Mouse (Mus musculus): ENCODE results near the gene Prkcsh.

The Prkcsh gene

DNA sequence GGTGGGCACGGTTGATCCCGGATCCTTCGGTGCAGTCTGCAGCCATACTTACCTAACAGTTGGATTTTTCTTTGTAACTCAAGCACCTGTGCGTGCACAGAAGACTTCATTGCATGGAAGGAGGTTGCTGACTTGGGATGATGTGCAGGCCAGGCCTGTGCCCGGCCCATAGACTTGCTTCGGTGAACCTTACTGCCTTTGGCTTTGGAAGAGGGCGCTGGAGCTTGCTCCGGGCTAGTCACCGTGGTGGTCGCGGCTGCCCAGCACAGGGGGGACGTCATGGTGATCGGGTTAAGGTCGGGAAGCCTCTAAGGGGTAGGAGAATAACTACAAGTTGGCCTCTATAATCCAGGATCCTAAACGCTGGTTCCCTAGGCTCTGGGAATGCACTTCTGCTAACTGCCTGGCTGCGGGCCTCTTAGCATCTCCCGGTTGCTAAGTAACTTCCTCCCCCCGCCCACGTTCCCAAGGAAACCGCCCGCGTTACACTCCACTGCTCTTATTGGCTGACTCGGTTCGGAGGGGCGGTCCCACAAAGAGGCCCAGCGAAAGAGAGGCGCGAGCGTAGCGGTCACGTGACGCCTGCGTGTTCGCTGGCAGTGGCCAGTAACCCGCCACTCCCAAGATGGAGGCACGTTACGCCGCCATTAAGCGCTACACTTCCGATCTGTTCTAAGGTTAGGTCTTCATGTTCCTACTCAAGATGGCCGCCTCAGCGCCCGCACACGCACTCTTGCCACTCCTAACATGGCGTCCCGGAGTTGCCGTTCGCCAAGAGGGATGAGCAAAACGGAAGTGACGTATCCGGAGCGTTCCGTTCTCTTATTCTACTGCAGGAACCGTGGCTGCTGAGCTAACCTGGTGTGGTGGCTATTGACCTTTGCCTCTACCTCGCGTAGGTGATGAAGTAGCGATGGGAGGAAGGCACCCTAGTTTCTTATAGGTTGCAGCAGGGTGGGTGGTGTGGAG lies at the start of gene Prkcsh, which contains the start of gene Ccdc151:
Gene Prkcsh, plus strand, starts transcription at position 613 of the 969 bp plus-strand sequence.
Gene Ccdc151, minus strand, starts transcription at position 441 of the 969 bp plus-strand sequence.
- in situ Hi-C loops (cut with MboI; ENCODE audit: unreplicated experiment in 2 of 2) = no loop called here

DNA sequence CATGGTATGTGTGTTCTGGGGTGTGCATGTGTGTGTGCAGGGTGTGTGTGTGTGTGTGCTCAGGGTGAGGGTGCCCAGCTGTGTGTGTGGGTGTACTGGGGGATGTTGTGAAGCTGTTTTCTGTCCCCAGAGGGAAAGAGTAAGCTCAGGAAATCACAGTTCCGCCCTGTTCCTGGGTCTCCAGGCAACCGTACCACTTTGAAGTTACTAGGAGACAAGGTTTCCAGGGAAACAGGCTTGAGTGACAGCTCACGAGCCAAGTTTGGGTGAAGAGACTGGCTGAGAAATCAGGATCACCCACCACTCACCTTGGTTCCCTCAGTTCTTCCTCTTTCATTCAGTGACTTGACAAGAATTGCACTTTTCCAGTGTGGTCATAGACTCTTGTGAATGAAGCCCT lies 49.0 kb upstream of the Prkcsh start:
- in situ Hi-C loops (cut with MboI; ENCODE audit: unreplicated experiment in 2 of 2) = no loop called here

DNA sequence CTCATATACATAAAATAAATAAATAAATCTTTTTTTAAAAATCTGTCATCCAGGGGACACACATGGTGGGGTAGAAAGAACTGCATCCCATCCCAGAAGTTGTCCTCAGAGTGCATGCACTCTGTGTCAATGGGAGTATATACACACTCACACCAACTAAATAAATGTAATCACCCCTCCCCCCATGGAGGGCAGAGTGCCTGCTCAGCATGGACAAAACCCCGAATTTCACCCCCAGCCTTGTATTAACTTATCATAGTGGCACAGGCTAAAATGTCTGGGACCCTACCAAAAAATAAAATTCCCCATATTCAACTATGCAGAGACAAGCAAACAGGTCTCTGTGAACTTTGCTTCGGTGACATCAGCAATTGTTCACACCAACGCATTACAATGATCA lies 48.0 kb upstream of the Prkcsh start:
- in situ Hi-C loops (cut with MboI; ENCODE audit: unreplicated experiment in 2 of 2) = no loop called here

DNA sequence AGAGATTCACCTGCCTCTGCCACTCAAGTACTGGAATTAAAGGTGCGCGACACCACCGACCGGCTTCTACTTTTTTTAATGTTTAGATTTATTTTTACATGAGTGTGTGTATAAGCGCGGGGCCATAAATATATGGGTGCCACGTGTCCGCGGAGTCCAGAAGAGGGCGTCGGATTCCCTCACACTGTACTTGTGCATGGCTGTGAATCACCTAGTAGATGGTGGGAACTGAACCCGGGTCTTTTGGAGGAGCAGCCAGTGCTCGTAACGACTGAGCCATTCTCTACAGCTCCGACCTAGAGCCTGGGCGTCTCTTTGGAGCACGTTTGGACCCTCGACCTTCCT lies 47.4 kb upstream of the Prkcsh start:
- in situ Hi-C loops (cut with MboI; ENCODE audit: unreplicated experiment in 2 of 2) = no loop called here

DNA sequence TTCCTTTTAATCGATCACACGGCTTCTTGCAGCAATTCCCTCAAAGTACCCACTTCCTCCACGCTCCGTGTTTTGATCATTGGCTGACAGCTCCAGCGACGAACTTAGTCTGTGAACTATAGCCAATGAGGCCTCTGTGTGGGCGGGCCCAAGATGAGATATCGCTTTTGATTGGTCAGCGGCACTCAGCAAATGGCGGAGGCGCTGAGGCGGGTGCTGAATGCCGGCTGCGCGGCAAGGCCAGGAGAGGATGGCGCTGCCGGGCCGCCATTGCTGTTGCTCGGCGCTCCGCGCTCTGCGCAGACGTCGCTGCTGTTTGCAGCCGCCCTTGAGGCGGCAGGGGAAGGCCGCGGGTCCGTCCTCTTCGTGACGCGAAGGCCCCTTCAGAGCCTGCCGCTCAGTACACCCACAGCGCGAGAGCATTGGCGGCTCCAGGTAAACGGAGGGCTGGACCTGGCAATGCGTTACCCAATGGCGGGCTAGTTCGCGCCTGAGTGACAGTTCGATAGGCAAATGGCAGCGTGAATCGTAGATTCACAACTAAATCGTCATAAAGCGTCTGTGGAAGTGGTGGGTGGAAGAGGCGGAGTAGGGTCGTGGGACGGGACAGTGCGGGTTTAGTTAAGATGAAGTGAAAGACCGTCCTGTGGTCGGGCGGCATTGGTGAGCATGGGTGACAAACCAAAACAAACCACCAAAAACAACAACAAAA lies 46.9 kb upstream of the Prkcsh start, which contains the start of gene Swsap1:
Gene Swsap1, plus strand, starts transcription at position 186 of the 712 bp plus-strand sequence.
- in situ Hi-C loops (cut with MboI; ENCODE audit: unreplicated experiment in 2 of 2) = no loop called here

DNA sequence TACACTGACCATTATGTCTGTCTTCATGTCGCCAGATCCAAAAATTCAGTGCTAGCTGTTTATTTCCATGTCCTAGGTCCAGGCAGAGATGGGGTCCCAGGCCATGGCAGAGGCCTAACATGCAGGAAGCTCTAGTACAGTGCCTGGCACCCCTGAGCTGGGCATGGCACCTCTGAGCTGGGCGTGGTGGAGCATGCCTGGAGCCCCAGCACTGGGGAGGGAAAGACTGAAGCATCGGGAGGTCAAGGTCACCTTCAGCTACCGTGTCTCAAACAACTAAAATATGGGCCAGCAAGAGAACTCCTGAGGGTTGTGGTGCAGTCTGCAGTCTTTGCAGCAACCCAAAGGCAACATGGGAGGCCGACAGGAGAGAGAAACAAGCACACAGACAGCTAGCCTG lies 44.2 kb upstream of the Prkcsh start:
- in situ Hi-C loops (cut with MboI; ENCODE audit: unreplicated experiment in 2 of 2) = no loop called here

DNA sequence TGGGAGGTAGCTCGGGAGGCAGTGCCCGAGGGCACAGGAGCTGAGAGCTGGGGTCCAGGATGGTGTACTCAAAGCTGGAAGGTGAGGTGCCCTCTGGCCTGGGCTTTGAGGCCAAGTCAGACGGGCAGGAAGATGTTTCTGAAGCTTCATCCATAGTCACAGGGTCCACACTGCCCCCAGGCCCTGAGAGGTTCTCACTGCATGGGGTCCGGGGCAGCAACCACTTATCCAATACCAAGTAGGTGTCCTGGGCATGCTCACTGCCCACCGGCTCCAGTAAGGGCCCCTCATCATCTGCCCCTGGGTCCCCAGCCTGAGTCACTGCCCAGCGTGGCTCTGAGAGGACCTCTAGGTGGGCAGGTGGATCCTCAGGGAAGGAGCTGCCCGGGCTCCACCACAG lies 43.4 kb upstream of the Prkcsh start:
- in situ Hi-C loops (cut with MboI; ENCODE audit: unreplicated experiment in 2 of 2) = no loop called here

DNA sequence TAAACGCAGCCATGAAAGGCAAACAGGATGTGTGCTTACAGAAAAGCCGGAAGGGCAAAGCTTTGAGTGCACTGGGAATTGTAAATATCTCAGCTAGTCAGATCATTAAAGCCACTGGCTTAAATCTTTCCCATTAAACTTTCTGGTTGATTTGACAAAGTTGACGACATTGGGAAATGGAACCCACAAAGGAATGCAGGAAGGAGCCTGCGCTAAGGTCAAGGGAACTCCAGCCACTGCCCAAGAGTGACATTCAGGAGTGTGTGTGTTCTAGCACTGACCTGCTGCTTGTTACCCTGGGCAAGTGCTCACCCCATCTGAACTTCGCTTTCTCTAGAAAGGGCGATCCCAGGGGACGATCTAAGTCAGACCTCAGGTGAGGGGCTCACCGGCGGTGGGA lies 42.5 kb upstream of the Prkcsh start:
- in situ Hi-C loops (cut with MboI; ENCODE audit: unreplicated experiment in 2 of 2) = no loop called here

DNA sequence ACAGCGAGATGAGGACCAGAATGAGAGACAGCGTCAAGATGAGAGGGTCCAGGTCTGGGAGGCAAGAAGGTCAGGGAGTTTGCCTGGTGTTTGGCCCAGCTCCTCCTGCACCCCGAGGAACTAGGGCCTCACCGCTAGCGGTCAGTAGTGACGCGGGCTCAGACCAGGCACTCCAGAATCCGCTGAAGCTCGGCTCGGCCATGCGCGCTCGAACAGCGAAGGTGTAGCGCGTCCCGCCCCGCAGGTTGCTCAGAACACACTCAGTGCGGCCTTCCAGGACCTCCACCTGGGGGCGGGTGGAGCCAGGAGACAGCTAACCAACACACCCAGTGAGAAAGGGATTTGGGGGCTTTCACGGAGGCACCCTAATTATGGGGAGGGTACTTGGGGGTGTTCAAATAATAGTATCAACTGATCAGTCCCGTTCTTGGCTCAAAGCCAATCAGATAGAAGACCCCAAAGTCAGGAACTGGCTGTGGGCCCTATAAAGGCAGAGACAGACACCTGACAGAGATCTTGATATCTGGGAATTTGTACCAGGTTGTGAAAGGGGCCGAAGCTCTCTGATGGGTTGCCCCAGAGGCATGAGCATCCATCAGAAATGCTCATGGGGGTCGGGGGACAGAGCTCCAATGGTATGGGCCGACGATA lies 41.9 kb upstream of the Prkcsh start:
- in situ Hi-C loops (cut with MboI; ENCODE audit: unreplicated experiment in 2 of 2) = no loop called here

DNA sequence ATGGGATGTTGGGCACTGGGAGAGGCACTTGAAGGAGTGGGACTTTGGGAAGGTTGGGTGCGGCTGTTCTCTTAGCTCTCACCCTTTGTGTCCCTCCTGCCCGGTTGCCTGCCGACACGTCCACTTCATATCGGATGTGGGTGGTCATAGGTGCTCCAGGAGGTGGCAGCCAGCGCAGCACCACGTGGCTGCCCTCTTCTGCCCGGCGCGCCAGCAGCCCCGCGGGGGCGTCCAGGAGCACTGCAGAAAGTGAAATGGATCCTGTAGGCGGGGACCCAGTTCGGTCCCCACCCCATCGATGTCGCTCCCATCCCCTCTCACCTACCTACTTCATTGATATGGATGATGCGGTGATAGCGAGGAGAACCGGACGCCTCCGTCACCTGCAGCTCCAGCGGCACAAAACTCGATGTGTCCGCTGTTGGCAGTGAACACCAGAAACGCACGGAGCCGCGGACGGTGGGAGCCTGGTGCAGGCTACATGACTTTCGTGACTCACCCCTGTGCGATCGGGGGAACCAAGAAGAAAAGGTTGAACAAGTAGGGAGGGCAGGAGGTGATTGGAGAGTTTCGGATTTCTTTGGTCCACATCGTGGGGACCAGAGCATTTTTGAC lies 41.1 kb upstream of the Prkcsh start:
- in situ Hi-C loops (cut with MboI; ENCODE audit: unreplicated experiment in 2 of 2) = no loop called here

DNA sequence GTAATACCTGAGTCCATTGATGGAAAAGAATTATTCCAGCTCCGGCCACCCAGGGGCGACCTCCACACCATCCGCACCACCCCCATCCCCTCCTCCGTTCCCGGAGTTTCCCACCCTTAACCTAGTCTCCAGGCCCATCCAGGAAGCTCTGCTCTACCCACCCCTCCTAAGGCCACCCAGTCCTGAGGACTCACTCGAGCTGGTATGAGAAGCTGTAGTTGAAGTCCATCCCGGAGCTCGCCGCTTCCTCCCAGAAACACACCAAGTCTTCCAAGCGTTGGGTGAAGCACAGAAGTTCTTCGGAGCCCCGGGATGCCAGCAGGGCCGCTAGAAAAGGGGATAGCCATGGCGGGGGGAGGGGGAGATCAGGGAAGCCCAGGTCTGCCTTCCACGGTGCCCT lies 40.6 kb upstream of the Prkcsh start:
- in situ Hi-C loops (cut with MboI; ENCODE audit: unreplicated experiment in 2 of 2) = no loop called here

DNA sequence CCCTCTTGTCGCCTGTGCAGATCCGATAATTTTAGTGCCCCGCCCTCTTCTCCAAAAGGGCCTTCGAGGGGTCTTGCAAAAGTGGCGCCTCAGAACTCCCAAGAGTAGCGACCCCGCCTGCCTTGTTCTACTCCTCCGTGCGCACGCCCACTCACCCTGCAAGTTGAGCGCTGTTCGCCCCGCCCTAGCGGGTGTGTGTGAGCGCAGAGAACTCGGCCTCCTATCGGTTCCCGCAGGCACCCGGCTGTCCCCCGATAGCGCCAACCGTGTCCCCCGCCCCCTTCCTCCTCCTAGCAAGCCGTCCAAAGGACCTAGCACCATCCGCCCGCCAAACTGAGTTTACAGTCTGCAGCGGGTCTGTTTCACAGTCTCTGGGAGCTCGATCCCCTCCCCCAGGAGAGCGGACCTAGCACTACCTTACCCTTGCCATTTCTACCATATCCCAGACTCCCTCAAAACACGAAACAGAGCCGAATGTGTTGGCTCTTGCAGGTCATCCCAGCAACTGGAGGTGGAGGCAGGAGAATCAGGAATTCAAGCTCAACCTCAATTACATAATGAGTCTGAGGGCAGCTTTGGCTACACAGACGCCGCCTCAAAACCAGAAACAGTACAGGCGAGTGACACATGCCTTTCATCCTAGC lies 40.1 kb upstream of the Prkcsh start:
- in situ Hi-C loops (cut with MboI; ENCODE audit: unreplicated experiment in 2 of 2) = no loop called here

DNA sequence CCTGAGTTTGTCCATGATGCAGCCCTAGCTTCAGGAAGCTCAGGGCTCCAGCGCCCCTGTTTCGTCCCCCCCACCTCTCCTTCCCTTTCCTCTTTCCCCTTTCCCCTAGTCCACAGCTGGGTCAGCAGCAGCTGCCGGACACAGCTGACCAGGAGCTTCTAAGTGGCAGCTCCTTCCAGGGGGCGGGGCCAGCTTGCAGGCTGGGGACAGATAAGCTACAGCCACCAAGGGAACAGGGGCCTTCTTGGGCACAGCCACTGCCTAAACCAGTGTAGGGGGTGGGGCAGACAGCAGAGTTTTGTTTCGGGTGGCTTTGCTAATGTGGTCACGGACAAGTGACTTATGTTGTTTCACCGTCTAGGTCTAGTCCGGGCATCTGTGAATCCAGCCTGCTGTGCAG lies 39.2 kb upstream of the Prkcsh start, which contains the start of gene Epor:
Gene Epor, minus strand, starts transcription at position 90 of the 400 bp plus-strand sequence.
- in situ Hi-C loops (cut with MboI; ENCODE audit: unreplicated experiment in 2 of 2) = no loop called here

DNA sequence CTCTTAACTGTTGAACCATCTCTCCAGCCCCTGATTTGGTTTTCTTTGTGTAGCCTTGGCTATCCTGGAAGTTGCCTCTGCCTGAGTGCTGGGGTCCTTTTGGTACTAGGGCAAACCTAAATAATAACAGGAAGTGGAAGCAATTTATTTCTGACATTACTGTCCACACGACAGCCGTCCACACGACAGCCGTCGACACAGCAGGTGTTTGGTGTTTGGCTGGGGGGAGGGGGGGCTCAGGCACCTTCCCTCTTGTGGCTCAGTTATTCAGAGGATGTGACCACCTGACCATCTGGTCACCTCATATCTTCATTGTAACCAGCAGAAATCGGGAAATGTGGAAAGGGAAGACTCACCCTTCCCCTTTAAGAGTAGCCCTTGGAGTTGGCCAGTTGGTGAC lies 33.7 kb upstream of the Prkcsh start:
- in situ Hi-C loops (cut with MboI; ENCODE audit: unreplicated experiment in 2 of 2) = no loop called here

DNA sequence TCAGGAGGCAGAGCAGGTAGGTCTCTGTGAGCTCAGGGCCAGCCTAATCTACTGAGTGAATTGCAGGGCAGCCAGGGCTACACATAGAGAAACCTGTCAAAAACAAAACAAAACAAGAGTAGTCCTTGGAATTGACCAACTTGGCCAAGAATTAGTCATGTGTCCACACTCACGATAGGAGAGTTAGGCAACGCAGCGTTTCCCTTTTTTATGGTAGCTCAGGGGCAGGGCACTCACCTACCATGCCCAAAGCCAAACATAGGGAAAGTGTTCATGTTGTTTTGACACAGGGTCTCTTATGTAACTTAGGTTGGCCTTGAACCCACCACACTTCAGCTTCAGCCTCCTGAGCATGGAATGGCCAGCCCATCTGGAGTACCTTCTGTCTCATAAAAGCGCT lies 33.3 kb upstream of the Prkcsh start:
- in situ Hi-C loops (cut with MboI; ENCODE audit: unreplicated experiment in 2 of 2) = no loop called here

DNA sequence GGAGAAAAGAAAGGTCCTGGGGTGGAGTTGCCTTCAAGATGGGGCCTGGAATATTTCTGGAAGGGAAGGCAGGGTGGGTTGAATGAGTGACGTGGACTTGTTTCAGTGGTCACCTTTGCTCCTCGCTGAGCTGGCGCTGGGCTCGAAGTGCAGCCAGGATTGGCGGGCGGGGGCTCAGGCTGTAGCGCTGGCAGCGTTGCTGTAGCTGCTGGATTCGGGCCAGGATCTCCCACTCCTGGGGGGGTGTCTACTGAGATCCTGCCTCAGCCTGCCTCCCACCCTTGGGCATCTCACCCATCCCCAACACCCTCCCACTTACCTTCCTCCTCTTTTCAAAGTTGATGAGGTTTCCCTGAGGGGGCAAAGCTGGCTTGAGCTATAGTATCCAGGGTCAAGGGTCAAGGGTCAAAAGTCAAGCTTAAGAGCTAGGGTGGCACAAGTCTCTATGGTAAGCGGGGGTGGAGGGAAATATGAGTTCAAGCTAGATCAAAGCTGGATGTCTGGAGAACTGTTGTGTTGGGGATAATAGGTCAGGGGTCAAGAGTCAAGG lies 25.9 kb upstream of the Prkcsh start:
- in situ Hi-C loops (cut with MboI; ENCODE audit: unreplicated experiment in 2 of 2) = loop anchor here (5.0 to 10.0 kb wide), 6 partner anchors 81 to 438 kb away; partner anchors contain the start of genes 9530077C05Rik (in 1 of the 2), Pigyl (in 1 of the 2) and Zfp809 (in 1 of the 2)

DNA sequence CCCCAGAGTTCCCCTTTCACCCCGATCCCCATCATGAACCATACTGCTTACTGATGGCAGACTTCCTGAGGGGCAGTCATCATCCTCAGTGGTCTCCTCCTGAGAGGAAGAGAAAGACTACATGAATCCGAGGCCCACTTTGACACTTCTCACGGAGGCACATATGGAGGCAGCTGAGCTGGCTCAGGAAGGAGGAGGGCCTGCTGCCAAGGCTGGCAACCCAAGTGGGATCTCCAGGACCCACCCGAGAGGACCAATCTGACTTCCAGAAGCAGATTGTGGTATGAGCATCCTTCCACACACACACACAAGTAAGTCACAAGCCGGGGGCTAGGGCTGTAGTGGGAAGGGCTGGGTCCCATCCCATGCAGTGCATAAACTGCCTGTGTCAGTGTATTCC lies 25.3 kb upstream of the Prkcsh start:
- in situ Hi-C loops (cut with MboI; ENCODE audit: unreplicated experiment in 2 of 2) = loop anchor here (5.0 to 10.0 kb wide), 6 partner anchors 80 to 437 kb away; partner anchors contain the start of genes 9530077C05Rik (in 1 of the 2), Pigyl (in 1 of the 2) and Zfp809 (in 1 of the 2)

DNA sequence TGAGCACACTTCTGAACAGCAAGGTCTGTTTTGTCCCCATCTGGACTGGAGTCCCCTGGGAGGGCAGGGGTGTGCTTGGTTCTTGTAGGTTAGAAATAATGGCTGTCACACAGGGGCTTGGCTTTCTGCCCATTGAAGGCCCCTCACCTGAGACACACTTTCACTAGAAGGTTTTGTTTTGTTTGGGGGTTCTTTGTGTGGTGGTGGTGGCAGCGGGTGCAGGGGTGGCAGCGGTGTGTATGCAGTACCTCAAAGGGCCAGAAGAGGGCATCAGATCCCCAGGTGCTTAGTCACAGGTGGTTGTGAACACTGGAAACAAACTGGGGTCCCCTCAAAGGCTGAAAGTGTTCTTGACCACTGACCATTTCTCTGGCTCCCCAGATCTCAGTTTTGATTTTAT lies 24.6 kb upstream of the Prkcsh start:
- in situ Hi-C loops (cut with MboI; ENCODE audit: unreplicated experiment in 2 of 2) = loop anchor here (5.0 to 10.0 kb wide), 6 partner anchors 79 to 437 kb away; partner anchors contain the start of genes 9530077C05Rik (in 1 of the 2), Pigyl (in 1 of the 2) and Zfp809 (in 1 of the 2)

DNA sequence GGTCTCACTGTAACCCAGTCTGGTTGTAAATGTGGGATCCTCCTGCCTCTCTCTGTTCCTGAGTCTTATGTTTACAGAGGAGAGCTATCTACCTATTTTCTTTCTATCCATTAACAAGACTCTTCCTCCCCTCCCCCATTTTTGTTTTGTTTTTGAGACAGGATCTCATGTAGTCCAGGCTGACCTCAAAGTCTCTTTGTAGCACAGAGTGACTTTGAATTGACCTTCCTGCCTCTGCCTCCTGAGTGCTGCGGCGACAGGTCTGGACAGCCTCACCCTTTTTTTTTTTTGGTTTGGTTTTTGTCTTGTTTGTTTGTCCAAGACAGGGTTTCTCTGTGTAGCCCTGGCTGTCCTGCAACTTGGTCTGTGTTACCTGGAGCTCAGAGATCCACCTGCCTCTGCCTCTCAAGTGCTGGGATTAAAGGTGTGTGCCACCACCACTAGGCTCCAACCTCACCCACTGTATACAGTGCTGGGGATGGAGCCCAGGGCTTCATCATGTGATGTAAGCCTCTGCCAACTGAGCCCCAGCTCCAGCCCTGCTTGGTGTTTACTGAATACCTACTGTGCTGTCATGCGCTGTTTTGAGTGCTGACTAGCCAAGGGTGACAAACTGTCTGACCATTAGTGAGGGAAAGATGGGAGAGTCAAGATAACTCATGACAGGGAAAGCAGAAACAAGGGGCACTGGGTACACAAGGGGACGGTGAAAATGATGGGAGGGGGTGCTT lies 24.0 kb upstream of the Prkcsh start:
- in situ Hi-C loops (cut with MboI; ENCODE audit: unreplicated experiment in 2 of 2) = loop anchor here (5.0 to 10.0 kb wide), 6 partner anchors 79 to 436 kb away; partner anchors contain the start of genes 9530077C05Rik (in 1 of the 2), Pigyl (in 1 of the 2) and Zfp809 (in 1 of the 2)
